Mouse (Mus musculus): ENCODE data around the gene Ogfrl1.

GRCm38 (mm10) chr1:23324226-23324625 is 73.3 kb downstream of the Ogfrl1 start:
- TF ChIP-seq GATA1 (IDR thresholded peaks at IDR 0.05; ENCODE audit: borderline replicate concordance, low read length) (no peak), FLI1 (IDR thresholded peaks at IDR 0.05; ENCODE audit: low read length) (no peak)
